Mouse (Mus musculus): ENCODE results near the gene Rps26.
A peak's percentile ranks its signal among the peaks of the same experiment; 100 is the strongest.

The Rps26 gene

DNA sequence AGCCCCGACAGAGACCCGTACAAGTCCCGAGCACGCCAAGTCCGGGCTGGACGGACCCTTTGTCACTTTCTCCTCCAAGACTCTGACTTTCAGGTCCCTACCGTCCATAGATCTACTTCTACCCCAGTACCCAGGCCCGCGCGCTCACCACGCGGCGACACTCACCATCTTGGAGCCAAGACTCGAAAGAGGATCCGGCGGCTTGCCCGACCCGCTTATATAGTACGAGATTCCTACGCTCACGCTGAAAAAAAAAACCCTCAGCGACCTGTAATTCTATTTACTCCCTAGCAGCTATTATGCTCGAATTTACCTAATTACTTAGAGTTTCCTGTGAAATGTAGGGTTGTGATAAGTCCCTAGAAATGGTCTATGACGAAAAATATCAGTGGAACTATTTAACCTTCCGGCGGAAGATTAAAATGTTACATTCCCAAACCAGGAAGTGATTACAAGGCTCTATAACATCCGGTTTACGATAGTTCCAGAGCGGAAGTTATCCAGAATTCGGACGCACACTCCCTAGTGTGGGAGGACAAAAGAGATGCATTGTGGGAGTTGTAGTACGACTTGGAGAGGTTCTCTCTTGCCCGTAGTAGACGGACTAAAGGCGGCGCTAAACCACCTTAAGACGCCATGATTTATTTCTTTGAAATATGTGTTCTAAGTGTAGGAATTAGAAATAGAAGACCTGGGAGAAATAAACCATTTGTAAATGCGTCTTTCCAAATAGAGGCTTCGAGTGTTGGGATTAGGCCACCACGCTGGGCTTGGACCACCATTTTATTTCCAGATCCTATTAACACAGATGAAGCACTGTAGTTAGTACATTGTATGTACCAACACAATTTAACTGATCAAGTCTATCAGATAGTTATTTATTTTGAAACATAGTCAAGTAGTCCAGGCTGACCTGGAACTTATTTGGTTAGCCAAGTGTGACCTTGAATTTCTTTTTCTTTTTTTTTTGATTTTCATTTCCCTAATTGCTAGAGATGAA, at the start of gene Rps26:
Gene Rps26, minus strand, starts transcription at position 437 of the 1,000 bp plus-strand sequence.
- DNase-seq (ENCODE audit: extremely low spot score, low read depth, low spot score) = peak; percentile 100

DNA sequence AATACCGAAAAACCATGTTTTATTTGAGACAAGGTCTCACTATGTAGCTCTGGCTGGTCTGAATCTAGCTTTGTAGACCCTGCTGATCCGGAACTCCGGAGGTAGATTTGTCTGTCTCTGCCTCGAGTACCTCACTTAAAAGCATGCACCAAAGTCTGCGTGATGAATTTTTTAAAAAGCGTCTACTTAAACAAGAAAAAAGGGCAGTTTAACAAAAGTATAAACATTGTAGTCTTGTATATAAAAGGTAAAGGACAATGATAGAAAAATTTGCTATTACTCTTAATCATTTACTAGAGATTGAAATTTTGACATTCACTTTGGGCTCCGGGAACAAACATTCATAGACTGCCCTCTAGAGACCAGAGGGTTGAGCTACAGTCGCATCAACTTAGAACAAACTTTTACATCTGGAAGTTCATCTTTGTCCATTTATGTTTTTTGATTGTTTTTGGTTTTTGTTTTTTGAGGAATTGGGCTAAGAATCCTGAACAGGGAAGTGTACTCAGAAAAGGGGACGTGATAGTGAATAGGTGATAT, 48.0 kb upstream of the Rps26 start:
- DNase-seq (ENCODE audit: extremely low spot score, low read depth, low spot score) = no peak

DNA sequence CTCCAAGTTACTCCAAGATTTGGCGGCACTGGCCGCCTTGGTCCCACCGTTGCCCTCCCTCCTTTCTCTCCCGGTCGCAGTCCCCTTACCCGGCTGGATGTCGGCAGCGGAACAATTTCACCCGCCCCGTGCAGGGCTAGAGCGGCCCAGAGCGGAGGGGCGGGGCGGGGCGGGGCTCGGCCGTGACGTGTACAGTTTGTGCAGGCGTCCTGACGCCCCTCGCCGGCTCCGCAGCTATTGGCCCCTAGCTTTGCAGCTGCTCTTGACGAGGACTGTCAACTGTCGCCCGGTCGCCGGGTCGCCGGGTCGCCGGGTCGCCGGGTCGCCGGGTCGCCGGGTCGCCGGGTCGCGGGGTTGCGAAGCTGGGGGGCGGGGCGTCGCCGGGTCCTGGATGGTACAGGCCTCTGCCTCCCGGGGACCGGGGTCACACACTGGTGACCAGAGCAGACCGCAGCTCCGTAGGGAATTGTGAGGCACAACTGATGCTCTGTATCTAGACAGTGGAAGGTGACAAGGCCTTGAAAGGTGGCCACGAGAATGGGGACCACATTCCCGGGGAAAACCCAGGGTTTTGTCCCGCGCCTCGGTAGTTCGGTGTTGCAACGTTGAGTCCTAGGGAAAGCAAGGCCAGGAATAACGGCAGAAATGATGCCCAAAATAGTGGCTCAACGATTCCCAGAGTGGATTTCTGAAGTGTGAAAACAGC, 47.4 kb upstream of the Rps26 start, which contains the start of gene Suox:
Gene Suox, minus strand, starts transcription at position 311 of the 706 bp plus-strand sequence.
- DNase-seq (ENCODE audit: extremely low spot score, low read depth, low spot score) = no peak

DNA sequence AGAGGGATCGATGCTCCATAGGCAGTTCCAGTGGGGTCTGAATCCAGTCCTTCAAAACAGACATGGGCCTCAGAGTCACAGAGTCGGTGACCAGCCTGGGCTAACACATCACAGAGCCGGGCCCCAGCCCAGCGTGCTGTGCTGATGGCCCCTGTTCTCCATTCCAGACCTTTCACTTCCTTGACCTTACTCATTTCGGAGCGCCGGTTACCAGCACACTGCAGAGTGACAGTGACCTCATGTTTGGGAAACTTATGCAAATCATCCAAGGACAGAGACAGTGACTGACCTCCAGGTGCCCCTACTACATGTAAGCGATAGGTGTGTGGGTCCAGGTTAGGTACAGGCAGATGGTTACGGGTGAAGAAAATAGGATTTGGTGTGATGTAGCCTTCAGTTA, 44.6 kb upstream of the Rps26 start:
- no peak for DNase-seq (ENCODE audit: extremely low spot score, low read depth, low spot score)

DNA sequence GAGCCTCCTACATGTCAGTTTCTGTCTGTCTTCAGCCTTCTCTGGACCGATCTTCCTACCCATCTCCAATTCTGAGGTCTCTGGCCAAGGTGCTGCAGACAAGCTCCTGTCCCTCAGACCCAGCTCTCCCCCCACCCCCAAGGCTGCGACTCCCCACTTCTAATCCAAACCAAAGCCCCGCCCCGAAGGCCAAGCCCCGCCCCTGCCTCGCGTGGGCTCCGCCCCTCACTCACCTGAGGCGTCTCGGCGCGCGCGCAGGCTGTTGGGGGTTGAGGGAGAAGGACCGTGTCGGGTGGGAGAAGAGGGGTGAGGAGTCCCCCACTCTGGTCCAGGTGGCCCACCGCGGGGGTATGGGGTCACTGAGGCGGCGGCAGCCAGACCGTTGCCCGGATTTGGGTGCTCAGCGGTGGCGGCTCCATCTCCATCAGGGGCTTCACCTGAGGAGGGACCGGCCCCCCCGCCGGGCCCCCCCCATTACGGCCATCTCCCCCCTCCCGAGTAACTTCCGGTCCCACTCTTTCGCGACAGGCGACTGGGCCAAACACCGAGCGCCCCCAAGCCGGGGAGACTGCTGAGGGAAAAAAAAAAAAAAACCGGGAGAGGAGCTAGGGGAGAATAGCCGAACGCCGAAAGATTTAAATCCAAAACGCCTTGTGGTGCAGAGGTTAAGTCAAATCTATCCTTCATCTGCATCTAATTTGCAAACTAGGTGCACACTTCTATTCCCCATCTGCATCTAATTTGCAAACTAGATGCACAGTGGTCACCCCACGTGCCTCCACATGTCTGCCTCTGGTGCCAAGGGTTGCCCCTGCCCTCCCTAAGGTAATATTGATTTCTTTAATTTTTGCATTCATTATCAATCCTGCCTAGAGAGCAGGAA, 42.5 kb upstream of the Rps26 start:
- DNase-seq (ENCODE audit: extremely low spot score, low read depth, low spot score) = no peak

DNA sequence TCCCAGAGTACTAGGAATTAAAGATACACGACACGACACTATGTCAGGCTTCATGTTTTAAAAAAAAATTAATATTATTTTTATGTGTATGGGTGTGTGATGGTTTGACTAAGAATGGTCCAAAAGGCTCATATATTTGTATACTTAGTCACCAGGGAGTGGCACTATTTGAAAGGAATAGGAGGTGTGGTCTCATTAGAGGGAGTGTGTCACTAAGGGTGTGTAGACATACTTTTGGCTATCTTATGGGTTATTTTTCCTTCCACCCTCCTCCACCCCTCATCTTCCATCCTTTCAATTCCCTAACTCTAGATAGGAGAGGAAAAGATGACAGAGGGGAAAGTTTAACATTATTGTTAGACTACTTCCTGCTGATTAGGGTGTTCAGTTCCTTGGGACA, 39.3 kb upstream of the Rps26 start:
- no peak for DNase-seq (ENCODE audit: extremely low spot score, low read depth, low spot score)

DNA sequence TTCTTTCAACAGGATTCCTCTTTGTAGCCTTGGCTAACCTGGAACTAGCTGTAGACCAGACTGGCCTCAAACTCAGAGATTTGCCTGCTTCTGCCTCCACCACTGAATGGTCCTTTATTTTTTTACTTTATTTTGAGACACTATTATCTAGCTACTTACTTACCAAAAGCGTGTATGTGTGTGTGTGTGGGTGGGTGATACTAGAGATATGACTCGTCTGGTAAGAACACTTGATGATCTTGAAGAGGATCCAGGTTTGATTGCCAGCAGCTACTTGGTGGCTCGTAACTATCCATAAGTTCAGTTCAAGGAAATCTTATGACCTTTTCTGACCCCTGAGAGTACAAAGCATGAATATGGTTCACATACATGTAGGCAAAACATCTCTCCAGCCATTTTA, 38.8 kb upstream of the Rps26 start:
- DNase-seq (ENCODE audit: extremely low spot score, low read depth, low spot score) = no peak

DNA sequence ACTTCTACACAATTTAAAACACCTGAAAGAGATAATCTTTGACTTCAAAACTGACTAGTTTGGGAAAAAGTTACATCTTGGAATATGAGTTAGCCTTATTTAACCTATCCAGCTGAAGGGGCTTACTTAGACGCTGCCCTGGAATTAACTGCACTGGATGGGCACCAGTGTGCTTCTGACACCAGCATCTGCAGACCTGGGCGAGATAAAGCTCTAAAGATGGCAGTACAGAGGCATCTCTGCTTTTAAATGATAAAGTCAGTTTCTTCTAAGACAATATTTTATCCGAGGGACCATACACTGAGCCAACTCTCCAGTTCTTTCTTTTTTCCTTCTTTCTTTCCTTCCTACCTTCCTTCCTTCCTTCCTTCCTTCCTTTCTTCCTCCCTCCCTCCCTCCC, 38.3 kb upstream of the Rps26 start:
- no peak for DNase-seq (ENCODE audit: extremely low spot score, low read depth, low spot score)

DNA sequence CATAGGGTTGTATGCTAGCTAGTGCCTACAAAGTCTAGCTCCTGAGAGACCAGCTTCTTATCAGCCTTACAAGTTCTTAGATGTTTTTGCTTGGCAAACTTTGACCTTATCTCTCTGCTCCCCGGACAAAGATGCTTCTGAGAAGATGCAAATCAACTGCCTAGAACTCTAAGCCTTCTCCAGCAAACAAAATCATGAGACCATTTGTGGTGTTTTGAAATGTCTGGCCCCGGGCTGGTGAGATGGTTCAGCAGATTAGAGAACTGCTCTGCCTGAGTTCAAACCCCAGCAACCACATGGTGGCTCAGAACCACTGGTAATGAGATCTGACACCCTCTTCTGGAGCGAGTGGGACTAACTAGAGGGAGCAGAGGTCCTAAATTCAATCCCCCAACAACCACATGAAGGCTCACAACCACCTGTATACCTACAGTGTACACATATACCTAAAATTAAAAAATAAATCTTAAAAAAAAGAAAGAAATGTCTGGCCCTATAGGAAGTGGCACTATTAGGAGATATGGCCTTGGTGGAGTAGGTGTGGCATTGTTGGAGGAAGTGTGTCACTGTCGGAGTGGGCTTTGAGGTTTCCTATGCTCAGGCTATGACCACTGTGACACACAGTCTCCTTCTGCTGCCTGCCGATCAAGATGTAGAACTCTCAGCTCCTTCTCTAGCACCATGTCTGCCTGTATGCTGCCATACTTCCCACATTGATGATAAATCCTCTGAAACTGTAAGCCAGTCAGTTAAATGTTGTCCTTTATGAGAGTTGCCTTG, 37.1 kb upstream of the Rps26 start:
- DNase-seq (ENCODE audit: extremely low spot score, low read depth, low spot score) = no peak

DNA sequence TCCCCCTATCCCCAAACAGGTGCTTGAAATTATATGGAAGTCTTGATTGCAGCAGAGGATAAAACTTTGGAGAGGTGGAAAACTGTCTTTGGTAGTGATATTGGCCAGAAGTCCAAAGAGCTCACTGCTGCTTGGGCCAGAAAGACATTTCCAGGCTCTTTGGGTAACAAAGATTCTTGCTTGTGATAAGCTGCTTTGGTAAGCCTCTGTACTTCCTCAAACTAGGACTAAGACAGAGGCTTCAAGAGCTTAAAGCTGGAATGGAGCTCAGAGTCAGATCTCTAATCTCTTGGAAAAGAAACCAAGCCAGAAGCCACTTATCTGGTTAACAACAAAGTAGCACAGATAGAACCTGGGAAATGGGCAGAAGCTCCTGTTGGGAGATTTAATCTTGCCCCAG, 35.9 kb upstream of the Rps26 start:
- DNase-seq (ENCODE audit: extremely low spot score, low read depth, low spot score) = no peak

DNA sequence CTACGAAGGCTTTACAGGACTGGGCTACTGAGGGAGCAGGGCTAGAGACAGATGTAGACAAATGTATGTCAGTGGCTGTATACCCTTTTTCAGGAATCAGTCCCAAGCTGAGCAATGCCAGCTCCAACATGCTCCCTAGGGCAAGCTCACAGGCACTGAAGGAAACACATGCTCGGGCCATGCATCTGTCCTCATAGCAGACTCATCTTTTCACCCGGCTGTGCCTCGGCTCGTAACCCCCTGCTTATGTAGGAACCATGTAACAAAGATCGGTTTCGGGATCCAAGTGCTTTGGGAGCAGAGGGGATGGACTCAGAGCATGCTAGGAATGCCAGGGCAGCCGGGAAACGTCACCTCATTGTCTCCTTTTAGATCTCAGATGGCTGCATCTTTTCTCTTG, 32.9 kb upstream of the Rps26 start:
- no peak for DNase-seq (ENCODE audit: extremely low spot score, low read depth, low spot score)

DNA sequence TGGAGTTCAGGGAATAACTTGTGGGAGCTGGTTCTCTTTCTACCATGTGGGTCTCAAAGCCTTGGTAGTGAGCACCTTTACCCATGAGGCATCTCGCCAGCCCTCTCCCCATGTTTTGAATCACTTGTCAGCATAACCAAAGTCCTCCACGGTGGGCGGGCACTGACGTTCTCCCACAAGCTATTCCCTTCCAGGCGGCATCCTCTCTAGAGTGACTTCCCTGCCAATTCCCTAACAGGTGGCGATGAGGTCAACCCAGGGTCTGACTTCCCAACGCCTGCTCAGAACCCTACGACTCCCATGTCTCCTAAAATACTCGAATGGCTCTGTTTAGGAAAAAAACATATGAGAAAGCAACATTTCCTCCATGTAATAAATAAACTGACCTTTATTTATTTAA, 31.3 kb upstream of the Rps26 start:
- no peak for DNase-seq (ENCODE audit: extremely low spot score, low read depth, low spot score)

DNA sequence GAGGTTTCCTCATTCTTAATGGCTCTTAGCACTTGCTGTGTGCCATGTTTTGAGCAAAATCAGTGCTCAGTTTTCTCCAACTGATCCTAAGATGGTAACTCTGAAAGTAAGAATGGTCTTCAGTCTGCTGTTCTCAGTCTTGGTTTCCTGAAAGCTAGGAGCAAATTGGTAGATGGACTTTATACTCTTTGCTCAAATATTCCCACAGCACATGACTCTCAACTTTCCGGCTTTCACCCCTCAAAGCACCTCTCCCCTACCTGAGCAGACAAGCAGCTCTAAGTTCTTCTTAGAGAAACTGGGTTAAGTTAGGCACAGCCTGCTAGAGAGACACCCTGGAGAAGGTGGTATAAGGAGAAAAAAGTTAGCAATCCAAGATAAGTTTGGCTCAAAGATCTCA, 30.2 kb upstream of the Rps26 start:
- no peak for DNase-seq (ENCODE audit: extremely low spot score, low read depth, low spot score)

DNA sequence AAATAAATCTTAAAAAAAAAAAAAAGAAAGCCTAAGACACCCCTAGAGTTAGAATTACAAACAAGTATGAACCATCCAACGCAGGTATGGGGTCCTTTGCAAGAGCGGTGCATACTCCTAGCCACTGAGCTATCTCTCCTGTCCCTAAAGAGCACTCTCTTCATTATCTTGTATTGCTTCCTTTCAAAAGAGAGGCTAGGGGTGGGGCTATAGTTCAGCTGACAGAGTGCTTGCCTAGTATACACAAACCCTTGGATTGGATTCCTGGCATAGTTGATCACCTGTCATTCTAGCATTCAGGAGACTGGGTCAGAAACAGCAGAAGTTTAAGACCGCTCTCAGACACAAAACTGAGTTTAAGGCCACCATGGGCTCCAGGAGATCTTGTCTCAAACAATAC, 28.7 kb upstream of the Rps26 start:
- DNase-seq (ENCODE audit: extremely low spot score, low read depth, low spot score) = no peak

DNA sequence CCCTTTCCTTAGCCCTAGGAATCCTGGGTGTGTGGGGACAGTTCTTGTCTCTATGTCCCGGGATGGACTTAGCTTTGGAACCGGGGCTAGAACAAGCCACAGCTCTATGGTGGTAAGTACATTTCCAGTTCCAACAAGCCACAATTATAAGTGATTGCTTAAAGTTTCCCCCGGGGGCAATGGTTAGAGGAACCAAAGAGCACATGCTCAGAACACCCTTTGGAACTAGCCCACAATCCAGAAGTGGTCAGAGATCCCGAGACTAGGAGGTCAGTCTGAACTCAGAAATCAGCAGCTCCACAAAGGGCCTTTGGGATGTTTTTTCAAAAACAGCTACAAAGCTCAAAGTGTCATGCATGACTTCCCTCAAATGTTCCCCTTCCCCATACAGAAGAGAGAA, 27.3 kb upstream of the Rps26 start:
- no peak for DNase-seq (ENCODE audit: extremely low spot score, low read depth, low spot score)

DNA sequence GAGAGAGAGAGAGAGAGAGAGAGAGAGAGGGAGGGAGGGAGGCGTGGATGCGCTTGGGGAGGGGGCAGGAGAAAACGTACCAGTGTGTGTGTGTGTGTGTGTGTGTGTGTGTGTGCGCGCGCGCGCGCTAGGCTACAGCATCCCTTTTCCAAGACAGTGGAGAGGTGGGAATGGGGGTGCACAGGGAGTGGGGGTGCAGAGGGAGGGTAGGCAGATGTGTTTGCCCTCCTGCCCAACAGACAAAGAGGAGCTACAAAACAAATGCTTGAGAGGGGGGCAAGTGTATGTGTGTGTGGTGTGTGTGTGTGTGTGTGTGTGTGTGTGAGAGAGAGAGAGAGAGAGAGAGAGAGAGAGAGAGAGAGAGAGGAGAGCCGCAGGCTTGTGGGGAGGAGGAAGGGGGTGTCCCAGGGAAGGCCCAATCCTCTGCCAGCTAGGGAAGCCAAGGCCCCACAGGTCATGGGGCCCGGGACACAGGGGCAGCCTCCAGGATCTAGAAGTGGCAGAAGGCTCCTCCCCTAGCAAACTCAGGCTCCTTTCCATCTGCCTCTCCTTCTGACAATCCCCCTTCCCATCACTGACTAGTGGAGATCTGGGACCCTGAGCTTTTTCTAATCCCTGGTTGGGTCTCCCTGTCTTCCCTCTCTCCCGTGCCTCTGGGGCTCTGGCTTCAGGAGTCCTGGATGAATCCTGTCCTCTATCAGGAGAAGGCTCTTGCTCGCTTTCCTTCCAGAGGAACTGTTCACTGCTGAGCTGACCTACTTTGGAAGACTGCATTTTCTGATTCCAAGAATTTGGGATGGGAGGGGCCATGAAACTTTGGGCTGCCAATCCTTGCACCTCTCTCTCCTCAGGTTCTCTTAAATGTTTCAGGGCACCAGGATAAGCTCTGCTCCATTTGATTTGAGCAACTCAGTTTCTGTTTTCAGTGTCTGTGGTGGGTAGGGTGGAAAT, 19.9 kb upstream of the Rps26 start:
- no peak for DNase-seq (ENCODE audit: extremely low spot score, low read depth, low spot score)

DNA sequence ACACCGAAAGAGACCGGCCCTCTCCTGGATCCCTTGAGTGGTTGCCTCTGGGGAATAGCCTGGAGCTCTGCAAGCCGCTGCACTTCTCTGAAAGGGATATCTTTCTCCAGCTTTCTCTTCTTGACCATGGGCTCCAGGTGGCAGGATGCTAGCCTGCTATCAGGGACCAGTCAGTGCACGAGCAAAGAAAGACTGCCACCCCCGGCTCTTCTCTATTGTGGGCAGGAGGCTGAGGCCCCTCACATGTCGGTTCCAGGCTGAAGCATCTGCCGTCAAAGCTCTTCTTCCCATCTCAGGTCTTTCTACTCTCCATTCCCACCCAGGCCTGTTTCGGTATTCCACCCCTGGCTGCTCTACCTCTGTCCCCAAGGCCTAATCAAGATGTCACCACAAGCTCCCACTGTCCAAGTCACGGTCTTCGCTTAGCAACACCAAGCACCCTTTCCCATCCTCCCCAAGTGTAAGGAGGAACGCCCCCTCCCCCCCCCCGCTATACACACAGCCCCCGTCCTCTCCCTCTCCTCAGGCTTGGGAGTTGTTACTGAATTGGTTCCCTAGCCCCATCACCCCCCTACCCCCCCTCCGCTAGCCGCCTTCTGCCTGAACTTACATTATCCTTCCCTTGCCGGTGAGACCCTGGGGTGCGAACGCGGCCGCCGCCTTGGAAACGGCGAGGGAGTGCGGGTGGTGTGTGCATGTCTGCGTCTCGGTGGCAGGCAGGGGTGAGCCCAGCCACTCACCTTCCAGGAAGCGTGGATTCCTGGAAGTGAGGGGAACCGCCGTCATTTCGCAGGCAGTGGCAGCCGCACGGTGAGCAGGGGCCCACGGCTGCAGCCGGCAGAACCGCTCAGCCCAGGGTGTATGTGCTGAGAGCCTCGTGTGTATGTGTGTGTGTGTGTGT, 18.8 kb upstream of the Rps26 start, which contains the start of gene Ikzf4:
Gene Ikzf4, minus strand, starts transcription at position 881 of the 901 bp plus-strand sequence.
- no peak for DNase-seq (ENCODE audit: extremely low spot score, low read depth, low spot score)

DNA sequence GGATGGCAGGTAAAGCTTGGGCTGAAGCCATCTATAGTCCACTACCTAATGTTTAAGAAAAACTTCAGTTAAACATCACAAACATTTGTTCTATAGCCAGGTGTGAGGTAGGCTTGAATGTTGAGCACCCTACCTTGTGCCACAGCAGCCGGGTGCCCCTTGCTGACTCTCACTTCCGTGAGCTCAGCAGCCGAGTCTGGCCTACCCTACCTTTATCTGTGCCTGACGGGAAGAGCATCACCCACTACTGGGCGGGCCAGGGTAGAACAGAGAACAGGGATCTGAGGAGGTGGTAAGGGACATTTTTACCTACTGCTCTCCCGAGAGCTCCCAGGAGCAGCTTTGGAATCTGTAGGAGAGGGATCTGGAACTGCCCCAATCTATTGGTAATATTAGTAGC, 16.2 kb upstream of the Rps26 start:
- DNase-seq (ENCODE audit: extremely low spot score, low read depth, low spot score) = no peak

Data from hindlimb bud, embryonic 11.5 days (tissue).